Mouse (Mus musculus) forebrain, embryonic 16.5 days (tissue): ENCODE results near the gene Zfp207. TPM values are rescaled to one million over a fixed set of nuclear protein-coding genes. Genes with fewer than 3 reads are reported as not detected.
"Not testable (repeated sequence)": the region's sequence is repeated elsewhere in the genome, so short reads cannot be mapped to it uniquely, and the experiment has no call there.

Experiments used
- ATAC-seq: fragments of 200-750 bp; cut with Nextera tagmentation; 2 replicates; pipeline ENCODE4 v1.8.0; 2017; ENCODE audit warnings: mild to moderate bottlenecking, moderate library complexity
- H3K27ac ChIP-seq: fragments of 300-500 bp; sonication (generic); 2 replicates; pipeline ENCODE4 v1.5.1; 2014; ENCODE audit warnings: low read length, control low read depth
- H3K27me3 ChIP-seq: fragments of 300-500 bp; sonication (generic); replicated peaks from 2 replicates; pipeline ENCODE4 v1.6.1; 2014; ENCODE audit warnings: low read length; ENCODE audit not compliant: control insufficient read depth, insufficient read depth
- H3K36me3 ChIP-seq: fragments of 300-500 bp; sonication (generic); 2 replicates; pipeline ENCODE4 v1.6.1; 2014; ENCODE audit not compliant: control insufficient read depth, insufficient read depth
- H3K4me1 ChIP-seq: fragments of 300-500 bp; sonication (generic); replicated peaks from 2 replicates; pipeline ENCODE4 v1.6.1; 2014; ENCODE audit warnings: low read length; ENCODE audit not compliant: control insufficient read depth, insufficient read depth
- H3K4me2 ChIP-seq: fragments of 300-500 bp; sonication (generic); 2 replicates; pipeline ENCODE4 v1.6.1; 2014; ENCODE audit warnings: mild to moderate bottlenecking, low read length, control low read depth
- H3K4me3 ChIP-seq: fragments of 300-500 bp; sonication (generic); replicated peaks from 2 replicates; pipeline ENCODE4 v1.5.1; 2014; ENCODE audit warnings: mild to moderate bottlenecking, low read length, control low read depth
- H3K9ac ChIP-seq: fragments of 300-500 bp; sonication (generic); replicated peaks from 2 replicates; pipeline ENCODE4 v1.6.1; 2014; ENCODE audit warnings: low read depth, low read length, control low read depth
- H3K9me3 ChIP-seq: fragments of 300-500 bp; sonication (generic); 2 replicates; pipeline ENCODE4 v1.6.1; 2016; ENCODE audit warnings: low read length; ENCODE audit not compliant: control insufficient read depth
- WGBS: fragments of 180-500 bp; shearing (Covaris S2); extraction: QIAGEN DNeasy Blood & Tissue Kit; methylation state at CpG from one replicate; pipeline ENCODE4 v1.1.7; 2014; 5-methylcytosine and 5-hydroxymethylcytosine counted together
- polyA plus RNA-seq: library from polyadenylated mRNA; unstranded; fragments of >200 nt; fragmentation: Nextera tagmentation; extraction: Ambion mirVana; gene quantifications from 2 replicates; pipeline ENCODE4 v1.2.1, GENCODE M21; 2015

Gene Zfp207
- polyA plus RNA-seq, 1 experiment from 2014 or later: 250 TPM

DNA sequence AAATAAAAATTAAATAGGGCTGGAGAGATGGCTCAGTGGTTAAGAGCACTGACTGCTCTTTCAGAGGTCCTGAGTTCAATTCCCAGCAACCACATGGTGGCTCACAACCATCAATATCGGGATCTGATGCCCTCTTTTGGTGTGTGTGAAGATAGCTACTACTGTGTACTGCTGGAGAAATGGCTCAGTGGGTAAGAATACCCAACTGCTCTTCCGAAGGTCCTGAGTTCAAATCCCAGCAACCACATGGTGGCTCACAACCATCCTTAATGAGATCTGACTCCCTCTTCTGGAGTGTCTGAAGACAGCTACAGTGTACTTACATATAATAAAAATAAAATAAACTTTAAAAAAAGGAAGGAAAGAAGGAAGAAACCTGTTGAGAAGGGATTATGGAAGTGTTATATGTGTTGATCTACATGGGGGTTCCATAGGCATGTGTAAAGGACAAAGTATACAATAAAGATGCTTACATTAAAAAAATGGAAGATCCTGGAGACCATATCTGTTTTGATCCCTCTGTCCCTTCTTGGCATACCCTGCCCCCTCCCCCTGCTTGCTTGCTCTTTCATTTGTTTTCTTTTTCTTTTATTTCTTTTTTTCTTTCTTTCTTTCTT is 4.5 kb upstream of the Zfp207 start:
- peak overlapping the region; percentile 78 for H3K27ac ChIP-seq
- H3K9me3 ChIP-seq, H3K36me3 ChIP-seq, H3K27me3 ChIP-seq, ATAC-seq: not testable (repeated sequence)
- peaks cover 15% of the 10 kb centered on the region for H3K4me1 ChIP-seq
- 61% methylated on average over 2 of the region's 2 CpGs for WGBS
- peak overlapping the region; percentile 47 for H3K4me3 ChIP-seq
- peak overlapping the region; percentile 71 for H3K9ac ChIP-seq
- peak overlapping the region; percentile 61 for H3K4me2 ChIP-seq

- not testable (repeated sequence) for H3K36me3 ChIP-seq, H3K9me3 ChIP-seq, H3K4me3 ChIP-seq, H3K27ac ChIP-seq, ATAC-seq, H3K4me2 ChIP-seq, H3K9ac ChIP-seq, H3K27me3 ChIP-seq
- peaks cover 15% of the 10 kb centered on the region for H3K4me1 ChIP-seq
- WGBS: 93% methylated on average over 7 of the region's 7 CpGs
Observed at GRCm38 (mm10) chr11:80379184-80379583, 3.9 kb upstream of the Zfp207 start.

DNA sequence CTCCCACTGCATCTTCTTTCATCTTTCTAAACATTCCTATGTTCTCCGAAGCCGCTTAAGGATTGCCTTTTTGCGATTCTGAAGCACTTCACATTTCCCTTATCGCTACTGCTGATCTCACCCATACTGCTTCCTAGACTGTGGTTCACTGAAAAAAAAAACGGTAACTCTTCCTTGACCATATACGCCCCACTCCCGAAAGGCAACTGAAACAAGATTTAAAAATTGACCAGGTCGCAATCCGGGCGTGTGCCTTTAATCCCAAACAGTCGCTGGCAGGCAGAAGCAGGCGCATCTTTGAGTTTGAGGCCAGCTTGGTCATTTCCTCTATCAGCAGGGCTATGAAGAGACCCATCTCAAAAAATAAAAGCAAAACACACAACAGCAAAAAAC is 457 bp upstream of the Zfp207 start:
- Histone ChIP-seq H3K36me3 (peaks cover 1% of the 10 kb centered on the region; the same call in 1 of the 2 replicates), H3K4me1 (peaks cover 31% of the 10 kb centered on the region), H3K9ac (peak overlapping the region; percentile 65), H3K27ac (peak overlapping the region; percentile 91), H3K27me3 (no peaks in the 10 kb centered on the region), H3K9me3 (no peaks in the 10 kb centered on the region), H3K4me2 (peak overlapping the region; percentile 90), H3K4me3 (peak overlapping the region; percentile 73)
- peak; percentile 21; the same call in 1 of the 2 replicates for ATAC-seq
- 7% methylated on average over 12 of the region's 12 CpGs for WGBS

- Histone ChIP-seq H3K9me3 (no peaks in the 10 kb centered on the region), H3K27me3 (no peaks in the 10 kb centered on the region), H3K9ac (peak overlapping the region; percentile 65), H3K4me1 (peaks cover 31% of the 10 kb centered on the region), H3K27ac (peak overlapping the region; percentile 91), H3K4me3 (peak overlapping the region; percentile 73), H3K36me3 (peaks cover 9% of the 10 kb centered on the region), H3K4me2 (peak overlapping the region; percentile 28; the same call in 1 of the 2 replicates)
- peak; percentile 14 for ATAC-seq
- under 1% methylated on average over 20 of the region's 20 CpGs for WGBS
Observed at GRCm38 (mm10) chr11:80383626-80384046, 557 bp downstream of the Zfp207 start.

DNA sequence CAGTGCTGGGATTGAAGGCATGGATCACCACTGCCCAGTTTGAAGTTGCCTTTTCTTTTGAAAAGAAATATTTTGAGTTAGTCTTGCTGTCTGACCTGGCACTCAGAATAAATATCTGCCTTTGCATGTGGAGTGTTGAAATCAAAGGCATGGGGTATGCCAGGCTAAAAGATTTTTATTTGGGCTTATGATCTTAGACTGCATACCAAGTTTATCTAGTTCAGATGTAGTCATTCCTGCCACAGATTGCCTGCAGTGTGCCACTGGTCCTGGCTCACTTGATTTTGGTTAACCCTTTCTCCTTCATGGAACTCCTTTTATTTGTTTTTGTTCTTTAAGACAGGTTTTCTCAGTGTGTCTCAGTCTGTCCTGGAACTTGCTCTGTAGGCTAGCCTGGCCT is 1.4 kb downstream of the Zfp207 start:
- H3K9me3 ChIP-seq: no peaks in the 10 kb centered on the region
- peak overlapping the region; percentile 56 for H3K9ac ChIP-seq
- peak overlapping the region; percentile 97 for H3K4me2 ChIP-seq
- H3K4me3 ChIP-seq: peak overlapping the region; percentile 61
- no peak for ATAC-seq
- H3K27ac ChIP-seq: no peak overlapping the region
- H3K4me1 ChIP-seq: peaks cover 31% of the 10 kb centered on the region
- no peaks in the 10 kb centered on the region for H3K27me3 ChIP-seq
- H3K36me3 ChIP-seq: peaks cover 12% of the 10 kb centered on the region

GRCm38 (mm10) chr11:80385055-80385454 is 2.0 kb downstream of the Zfp207 start:
- ATAC-seq: no peak
- Histone ChIP-seq H3K4me2 (peak overlapping the region; percentile 97), H3K4me1 (peaks cover 31% of the 10 kb centered on the region), H3K27ac (no peak overlapping the region), H3K9ac (peak overlapping the region; percentile 56), H3K27me3 (no peaks in the 10 kb centered on the region), H3K9me3 (no peaks in the 10 kb centered on the region), H3K36me3 (peaks cover 14% of the 10 kb centered on the region), H3K4me3 (peak overlapping the region; percentile 61)
- 48% methylated on average over 4 of the region's 4 CpGs for WGBS

DNA sequence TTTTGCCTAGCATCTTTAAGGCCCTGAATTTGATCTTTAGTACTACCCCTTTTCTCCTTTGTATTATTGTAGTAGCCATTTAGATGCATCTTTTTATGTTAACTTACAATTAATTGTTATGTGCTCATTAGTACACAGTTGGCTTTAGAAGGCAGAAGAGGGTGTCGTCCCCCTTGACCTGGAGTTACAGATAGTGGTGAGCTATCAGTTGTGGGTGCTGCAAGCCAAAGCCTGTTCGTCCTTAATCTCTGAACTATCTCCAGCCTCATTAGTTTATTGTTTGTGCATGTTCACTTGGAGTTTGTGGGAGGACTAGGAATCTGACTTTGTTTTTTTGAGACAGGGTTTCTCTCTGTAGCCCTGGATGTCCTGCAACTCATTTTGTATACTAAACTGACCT is 3.7 kb downstream of the Zfp207 start:
- peak overlapping the region; percentile 97 for H3K4me2 ChIP-seq
- WGBS: 60% methylated on average over 2 of the region's 2 CpGs
- no peaks in the 10 kb centered on the region for H3K27me3 ChIP-seq
- no peak overlapping the region for H3K4me3 ChIP-seq
- no peak for ATAC-seq
- H3K4me1 ChIP-seq: peaks cover 30% of the 10 kb centered on the region
- peaks cover 21% of the 10 kb centered on the region for H3K36me3 ChIP-seq
- no peaks in the 10 kb centered on the region for H3K9me3 ChIP-seq
- H3K27ac ChIP-seq: no peak overlapping the region
- H3K9ac ChIP-seq: no peak overlapping the region

- no peak for ATAC-seq
- peaks cover 17% of the 10 kb centered on the region for H3K4me1 ChIP-seq
- no peaks in the 10 kb centered on the region for H3K27me3 ChIP-seq
- no peak overlapping the region for H3K9ac ChIP-seq
- WGBS: 86% methylated on average over 1 of the region's 1 CpGs
- no peak overlapping the region for H3K4me3 ChIP-seq
- H3K4me2 ChIP-seq: no peak overlapping the region
- no peaks in the 10 kb centered on the region for H3K9me3 ChIP-seq
- H3K27ac ChIP-seq: no peak overlapping the region
- peaks cover 35% of the 10 kb centered on the region for H3K36me3 ChIP-seq
Observed at GRCm38 (mm10) chr11:80389885-80390284, 6.8 kb downstream of the Zfp207 start.

DNA sequence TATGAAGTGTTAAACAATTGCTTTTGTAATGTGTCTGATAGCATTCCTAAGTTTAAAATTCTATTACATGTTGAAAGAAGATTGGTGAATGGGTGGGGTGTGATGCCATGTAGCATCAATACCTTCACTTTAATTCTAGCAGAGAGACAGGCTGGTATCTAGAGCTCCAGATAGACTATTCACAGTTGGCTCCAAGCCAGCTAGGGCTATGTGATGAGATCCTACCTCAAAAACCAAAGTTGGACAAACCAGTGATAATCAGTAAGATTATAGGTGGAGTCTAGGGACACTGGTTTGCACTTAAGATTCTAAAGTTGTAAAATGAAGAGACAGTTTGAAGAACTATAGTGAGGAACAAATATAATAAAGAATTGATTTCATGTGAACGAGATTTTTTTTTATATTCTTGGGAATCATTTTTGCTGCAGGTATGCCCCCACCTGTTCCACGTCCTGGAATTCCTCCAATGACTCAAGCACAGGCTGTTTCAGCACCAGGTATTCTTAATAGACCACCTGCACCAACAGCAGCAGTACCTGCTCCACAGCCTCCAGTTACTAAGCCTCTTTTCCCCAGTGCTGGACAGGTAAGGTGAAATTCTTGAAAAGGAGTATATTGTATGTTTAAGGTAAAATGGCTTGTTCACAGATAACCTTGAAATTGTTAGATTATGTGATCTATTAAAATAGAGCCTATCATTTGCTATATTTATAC is 8.5 kb downstream of the Zfp207 start:
- Histone ChIP-seq H3K9me3 (no peaks in the 10 kb centered on the region), H3K36me3 (peaks cover 43% of the 10 kb centered on the region), H3K9ac (no peak overlapping the region), H3K27ac (no peak overlapping the region), H3K4me3 (no peak overlapping the region), H3K4me1 (peaks cover 4% of the 10 kb centered on the region), H3K27me3 (no peaks in the 10 kb centered on the region), H3K4me2 (no peak overlapping the region)
- ATAC-seq: no peak
- WGBS: 93% methylated on average over 2 of the region's 2 CpGs
